Mouse (Mus musculus) 3134 (cell line): ENCODE results near the gene Zfp748.
A peak's percentile ranks its signal among the peaks of the same experiment; 100 is the strongest.

ENCODE experiments used
- DNase-seq: peaks from one replicate; pipeline ENCODE4 v3.0.0-alpha.2; 2011; ENCODE audit warnings: low spot score; ENCODE audit not compliant: insufficient read length; ENCODE audit errors: extremely low read depth

Gene Zfp748

GRCm38 (mm10) chr13:67553730-67554129 lies at the start of gene Zfp748:
Gene Zfp748, minus strand, starts transcription at chr13:67553830.
- no peak for DNase-seq

GRCm38 (mm10) chr13:67572591-67573189 lies 19.1 kb upstream of the Zfp748 start:
- DNase-seq: peak; percentile 35

- DNase-seq: peak; percentile 89
Observed at GRCm38 (mm10) chr13:67552505-67553346, 904 bp downstream of the Zfp748 start.

- DNase-seq: no peak
Observed at GRCm38 (mm10) chr13:67545941-67546340, 7.7 kb downstream of the Zfp748 start.

- no peak for DNase-seq
Observed at GRCm38 (mm10) chr13:67527049-67527730, 26.4 kb downstream of the Zfp748 start.

- DNase-seq: peak; percentile 88
Observed at GRCm38 (mm10) chr13:67525753-67526410, 27.7 kb downstream of the Zfp748 start, which contains the start of the genes Gm26965 and Zfp87. Gene Gm26965, minus strand, starts transcription at chr13:67526151. Gene Zfp87, minus strand, starts transcription at chr13:67526177.

GRCm38 (mm10) chr13:67500908-67501307 lies 52.7 kb downstream of the Zfp748 start:
- no peak for DNase-seq

- DNase-seq: peak; percentile 74
Observed at GRCm38 (mm10) chr13:67500084-67500719, 53.4 kb downstream of the Zfp748 start, which contains the start of gene Zfp58. Gene Zfp58, minus strand, starts transcription at chr13:67500555.

- no peak for DNase-seq
Observed at GRCm38 (mm10) chr13:67495631-67496030, 58.0 kb downstream of the Zfp748 start.
